Mouse (Mus musculus): ENCODE results near the gene Arhgap8.
"Not testable (repeated sequence)": the region's sequence is repeated elsewhere in the genome, so short reads cannot be mapped to it uniquely, and the experiment has no call there.

The Arhgap8 gene

GRCm38 (mm10) chr15:84696021-84696420 lies 23.8 kb upstream of the Arhgap8 start:
- DNase-seq (ENCODE audit: extremely low spot score, low read depth, low spot score), result no peak

- no peak for DNase-seq (ENCODE audit: extremely low spot score, low read depth, low spot score)
These were observed 22.2 kb upstream of the Arhgap8 start for GRCm38 (mm10) chr15:84697611-84698011.

DNA sequence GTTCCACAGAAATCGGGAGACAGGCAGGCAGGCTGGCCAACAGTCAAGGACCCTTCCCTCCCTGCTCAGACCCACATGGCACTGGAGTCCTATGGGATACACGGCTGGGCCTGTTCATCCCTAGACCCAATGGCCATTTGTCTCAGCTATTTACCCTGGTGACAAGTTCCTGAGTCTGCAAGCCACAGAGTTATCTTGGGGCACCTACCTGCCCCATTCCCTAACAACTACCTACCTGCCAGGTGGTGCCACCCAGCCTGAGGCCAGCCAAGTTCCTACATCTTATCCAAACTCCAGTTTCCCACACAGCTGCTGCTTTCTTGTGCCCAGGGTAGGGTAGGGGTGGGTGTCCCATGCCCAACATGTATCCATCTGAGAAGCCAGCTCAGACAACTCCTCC lies 21.7 kb upstream of the Arhgap8 start:
- no peak for DNase-seq (ENCODE audit: extremely low spot score, low read depth, low spot score)

DNA sequence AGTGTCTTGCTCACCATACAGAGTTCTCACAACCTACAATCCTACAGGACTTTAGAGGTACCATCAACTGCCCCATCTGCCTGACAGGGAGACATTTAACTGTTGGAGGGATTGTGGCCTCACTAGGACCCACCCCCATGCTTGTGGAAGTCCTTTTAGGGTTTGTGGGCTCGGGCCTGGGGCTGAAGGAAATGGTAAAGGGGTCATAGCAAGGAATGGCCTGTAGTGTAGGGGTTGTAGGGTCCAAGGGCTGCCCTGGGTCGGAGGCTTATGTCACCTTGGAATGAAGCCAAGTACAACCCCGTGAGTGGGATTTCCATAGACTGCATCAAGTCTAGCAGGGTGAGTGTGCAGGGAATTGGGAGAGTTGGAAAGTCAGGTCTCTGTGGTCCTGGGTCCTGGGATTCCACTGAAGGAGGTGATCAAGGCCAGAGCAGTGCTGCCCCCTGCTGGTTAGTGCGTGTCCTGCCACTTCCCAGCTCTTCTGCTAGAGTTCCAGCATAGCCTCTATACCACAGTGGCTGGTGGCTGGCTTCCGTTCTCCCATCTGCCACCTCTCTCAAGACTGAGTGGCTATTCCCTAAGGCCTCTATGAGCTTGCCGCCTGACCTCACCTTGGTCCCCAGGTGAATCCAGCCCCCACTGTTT lies 19.6 kb upstream of the Arhgap8 start:
- DNase-seq (ENCODE audit: extremely low spot score, low read depth, low spot score), result no peak

GRCm38 (mm10) chr15:84701947-84702346 lies 17.9 kb upstream of the Arhgap8 start:
- no peak for DNase-seq (ENCODE audit: extremely low spot score, low read depth, low spot score)

DNA sequence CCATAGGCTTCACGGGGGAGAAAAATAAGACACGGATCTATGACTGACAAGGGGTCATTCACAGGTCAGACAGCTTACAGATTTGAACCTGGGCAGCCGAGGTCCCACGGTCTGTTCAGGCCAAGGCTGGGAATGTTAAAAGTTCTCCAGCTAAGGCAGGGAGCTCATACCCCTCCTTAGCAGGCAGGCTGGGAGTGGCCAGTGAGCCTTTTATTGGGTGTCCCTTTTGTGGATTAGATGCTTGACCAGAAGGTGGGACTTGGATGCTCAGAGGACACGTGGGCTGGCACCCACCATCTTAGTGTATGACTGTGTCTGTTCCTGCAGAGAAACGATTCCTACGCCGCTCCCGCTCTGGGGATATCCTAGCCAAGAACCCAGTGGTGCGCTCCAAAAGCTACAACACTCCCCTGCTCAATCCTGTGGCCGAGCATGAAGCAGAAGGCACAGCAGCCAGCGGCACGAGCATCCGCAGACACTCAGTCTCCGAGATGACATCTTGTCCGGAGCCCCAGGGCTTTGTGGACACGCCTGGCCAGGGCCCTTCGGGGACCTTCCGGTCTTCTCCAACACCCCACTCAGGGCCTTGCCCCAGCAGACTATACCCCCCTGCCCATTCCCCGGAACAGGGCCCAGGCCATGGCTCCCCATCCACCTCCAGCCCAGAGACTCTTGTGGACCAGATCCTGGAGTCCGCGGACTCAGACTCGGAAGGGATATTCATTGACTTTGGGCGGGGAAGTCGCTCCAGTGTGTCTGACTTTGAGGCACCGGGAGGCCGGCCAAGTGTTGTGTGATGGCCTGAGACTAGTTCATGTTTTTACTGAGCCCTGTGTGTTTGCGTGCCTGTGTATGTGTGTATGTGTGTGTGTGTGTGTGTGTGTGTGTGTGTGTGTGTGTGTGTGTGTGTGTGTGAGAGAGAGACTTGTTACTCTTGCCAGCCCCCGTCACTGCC lies 17.2 kb upstream of the Arhgap8 start:
- DNase-seq (ENCODE audit: extremely low spot score, low read depth, low spot score), result no peak

DNA sequence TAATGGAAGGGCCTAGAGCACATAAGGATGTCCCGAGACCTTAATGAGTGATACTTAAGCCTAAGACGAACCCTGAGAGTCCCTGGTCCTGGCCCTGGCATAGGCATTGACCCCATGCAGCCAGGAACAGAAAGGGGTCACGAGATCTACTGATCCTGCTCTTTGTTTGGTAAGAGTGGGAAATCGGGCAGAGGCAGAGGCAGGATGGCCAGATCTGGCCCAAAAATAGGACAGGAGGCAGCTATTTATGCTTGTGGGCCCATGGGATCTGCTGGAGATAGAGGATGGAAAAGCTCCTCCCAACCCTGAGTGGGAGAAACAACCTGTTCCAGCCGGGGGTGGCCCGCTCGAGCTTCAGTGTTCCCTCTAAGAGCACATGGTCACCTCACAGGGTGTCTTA lies 15.9 kb upstream of the Arhgap8 start:
- DNase-seq (ENCODE audit: extremely low spot score, low read depth, low spot score), result no peak

GRCm38 (mm10) chr15:84705351-84705901 lies 14.4 kb upstream of the Arhgap8 start:
- DNase-seq (ENCODE audit: extremely low spot score, low read depth, low spot score), result no peak

- DNase-seq (ENCODE audit: extremely low spot score, low read depth, low spot score), result no peak
These were observed 12.8 kb upstream of the Arhgap8 start for GRCm38 (mm10) chr15:84706983-84707619.

GRCm38 (mm10) chr15:84712566-84713405 lies 7.1 kb upstream of the Arhgap8 start:
- no peak for DNase-seq (ENCODE audit: extremely low spot score, low read depth, low spot score)

GRCm38 (mm10) chr15:84714730-84715129 lies 5.1 kb upstream of the Arhgap8 start:
- no peak for DNase-seq (ENCODE audit: extremely low spot score, low read depth, low spot score)

DNA sequence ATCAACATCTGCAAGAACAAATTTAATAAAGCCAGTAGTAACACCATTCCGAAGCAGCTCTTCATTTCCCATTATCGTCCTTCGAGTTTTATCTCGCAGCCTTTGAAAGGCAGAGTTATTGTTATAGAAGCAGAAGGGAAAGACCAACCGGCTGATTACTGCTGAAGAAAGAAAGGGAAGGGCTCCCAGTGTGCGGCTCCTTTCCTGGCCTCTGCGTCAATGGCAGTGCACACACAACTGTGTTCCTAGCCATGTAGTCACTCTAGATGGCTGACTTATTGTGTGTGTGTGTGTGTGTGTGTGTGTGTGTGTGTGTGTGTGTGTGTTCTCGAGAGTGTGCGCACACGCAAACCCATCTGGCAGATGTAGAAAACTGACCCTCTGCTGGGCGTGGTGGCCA lies 4.7 kb upstream of the Arhgap8 start:
- no peak for DNase-seq (ENCODE audit: extremely low spot score, low read depth, low spot score)

- not testable (repeated sequence) for DNase-seq (ENCODE audit: extremely low spot score, low read depth, low spot score)
These were observed 2.1 kb upstream of the Arhgap8 start for GRCm38 (mm10) chr15:84717570-84718270.

DNA sequence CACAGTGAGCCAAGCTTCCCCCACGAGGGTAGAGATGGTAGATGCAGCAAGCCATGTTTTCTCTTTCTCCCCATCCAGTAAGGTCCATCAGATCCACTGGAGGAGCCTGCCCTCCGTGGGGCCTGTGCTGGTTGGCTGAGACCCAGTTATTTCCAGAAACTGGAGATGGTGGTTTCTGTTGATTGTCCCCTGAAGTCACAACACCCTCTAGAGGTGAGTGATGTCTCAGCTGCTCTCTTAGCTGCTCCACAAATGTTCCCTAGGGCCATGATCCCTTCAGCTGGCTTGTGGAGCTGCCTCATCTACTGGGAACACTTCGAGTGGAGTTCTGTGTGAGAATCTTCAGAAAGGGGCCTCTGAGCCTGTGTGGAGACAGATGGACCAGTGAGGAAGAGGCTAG lies 1.1 kb upstream of the Arhgap8 start:
- no peak for DNase-seq (ENCODE audit: extremely low spot score, low read depth, low spot score)

GRCm38 (mm10) chr15:84720291-84721204 lies 696 bp downstream of the Arhgap8 start:
- no peak for DNase-seq (ENCODE audit: extremely low spot score, low read depth, low spot score)

- not testable (repeated sequence) for DNase-seq (ENCODE audit: extremely low spot score, low read depth, low spot score)
These were observed 3.8 kb downstream of the Arhgap8 start for GRCm38 (mm10) chr15:84723656-84724055.

DNA sequence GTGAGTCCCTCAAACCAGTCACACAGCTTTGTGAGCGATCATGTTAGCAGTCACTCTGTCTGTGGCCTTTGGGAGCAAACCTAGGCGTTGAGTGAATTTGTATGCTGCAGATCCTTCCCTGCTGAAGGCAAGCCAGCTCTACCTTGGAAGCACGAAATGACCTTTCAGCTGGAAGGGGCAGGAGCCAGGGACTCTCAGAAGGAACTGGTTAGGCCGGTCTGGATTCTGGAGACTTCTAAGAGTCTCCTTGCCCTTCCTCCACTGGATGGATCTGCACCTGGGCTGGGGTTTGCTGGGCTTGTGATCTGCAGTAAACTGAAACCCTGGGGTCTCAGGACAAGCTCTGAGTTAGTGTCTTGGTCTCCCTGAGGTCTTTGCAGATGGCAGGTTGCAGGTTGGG lies 4.3 kb downstream of the Arhgap8 start:
- no peak for DNase-seq (ENCODE audit: extremely low spot score, low read depth, low spot score)

DNA sequence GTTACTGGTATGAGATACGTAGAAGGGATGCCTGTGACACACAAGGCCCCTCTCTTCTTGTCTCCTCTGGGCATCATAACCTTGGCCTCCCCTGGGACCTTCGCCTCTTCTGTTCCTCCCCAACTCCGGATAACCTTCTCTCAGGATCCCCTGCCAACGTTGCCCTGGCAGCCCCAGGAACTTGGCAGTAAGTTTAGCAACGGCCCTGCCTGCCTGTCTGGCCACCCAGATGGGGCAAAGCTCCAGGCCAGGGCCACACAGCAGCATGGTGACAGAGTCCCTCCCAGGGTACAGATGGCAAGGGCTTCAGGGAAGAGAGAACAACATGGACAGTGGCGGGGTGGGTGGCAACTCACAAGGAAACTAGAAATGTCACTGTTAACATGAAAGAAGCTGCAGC lies 9.8 kb downstream of the Arhgap8 start:
- DNase-seq (ENCODE audit: extremely low spot score, low read depth, low spot score), result no peak

DNA sequence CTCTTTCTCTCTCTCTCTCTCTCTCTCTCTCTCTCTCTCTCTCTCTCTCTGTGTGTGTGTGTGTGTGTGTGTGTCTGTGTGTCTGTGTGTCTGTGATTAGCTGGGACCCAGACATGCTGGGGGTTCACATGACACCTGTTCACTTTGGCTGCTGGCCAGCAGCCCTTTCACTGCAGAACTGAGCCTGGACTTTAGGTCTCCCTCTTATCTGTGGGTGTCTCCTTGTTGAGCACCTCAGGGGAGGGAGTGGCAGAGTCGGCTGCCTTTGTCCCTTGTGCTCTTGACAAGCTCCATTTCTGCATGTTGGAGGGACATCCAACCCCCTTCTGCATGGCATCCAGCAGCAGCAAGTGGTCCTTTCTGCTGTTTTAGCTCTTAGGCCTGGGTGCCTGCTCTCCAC lies 11.0 kb downstream of the Arhgap8 start:
- no peak for DNase-seq (ENCODE audit: extremely low spot score, low read depth, low spot score)
